Mouse (Mus musculus) erythroblast, embryonic 14.5 days (primary cell): Measurements from ENCODE around the gene Srp14. TPM values are rescaled to one million over a fixed set of nuclear protein-coding genes. Genes with fewer than 3 reads are reported as not detected.

Experiments used
- H3K27me3 ChIP-seq: 2 replicates; pipeline ENCODE4 v1.6.1; 2012; ENCODE audit warnings: inconsistent platforms; ENCODE audit not compliant: control insufficient read depth
- H3K36me3 ChIP-seq: 2 replicates; pipeline ENCODE4 v1.6.1; 2012; ENCODE audit warnings: mild to moderate bottlenecking, inconsistent platforms; ENCODE audit not compliant: control insufficient read depth
- H3K4me1 ChIP-seq: 2 replicates; pipeline ENCODE4 v1.6.1; 2012; ENCODE audit warnings: inconsistent platforms; ENCODE audit not compliant: control insufficient read depth
- H3K4me3 ChIP-seq: replicated peaks from 2 replicates; pipeline ENCODE3; 2012; ENCODE audit warnings: moderate library complexity, mild to moderate bottlenecking, inconsistent platforms
- H3K9me3 ChIP-seq: 2 replicates; pipeline ENCODE4 v1.6.1; 2012; ENCODE audit warnings: low read length, inconsistent platforms, mixed read lengths; ENCODE audit not compliant: control insufficient read depth
- GATA1 ChIP-seq: IDR thresholded peaks from 2 replicates; pipeline ENCODE4 v1.6.1; 2012; ENCODE audit warnings: low read length, inconsistent platforms, mixed read lengths
- TAL1 ChIP-seq: IDR thresholded peaks from 3 replicates; pipeline ENCODE4 v1.6.1; 2012; ENCODE audit warnings: low read length, inconsistent platforms, mixed read lengths
- polyA plus RNA-seq: library from polyadenylated mRNA; stranded (reverse); fragments of >175 nt; gene quantifications from 2 replicates; pipeline ENCODE4 v1.2.3, GENCODE M21; 2012

Gene Srp14
- polyA plus RNA-seq, 1 experiment, result 4.5 TPM

GRCm38 (mm10) chr2:118445696-118446674 is 33.5 kb downstream of the Srp14 start:
- TF ChIP-seq TAL1, result no peak
- no peak for TF ChIP-seq GATA1
- Histone ChIP-seq H3K4me1 (no peaks in the 10 kb centered on the region), H3K4me3 (no peak overlapping the region), H3K36me3 (peaks cover 36% of the 10 kb centered on the region), H3K9me3 (peaks cover 3% of the 10 kb centered on the region), H3K27me3 (no peaks in the 10 kb centered on the region)

DNA sequence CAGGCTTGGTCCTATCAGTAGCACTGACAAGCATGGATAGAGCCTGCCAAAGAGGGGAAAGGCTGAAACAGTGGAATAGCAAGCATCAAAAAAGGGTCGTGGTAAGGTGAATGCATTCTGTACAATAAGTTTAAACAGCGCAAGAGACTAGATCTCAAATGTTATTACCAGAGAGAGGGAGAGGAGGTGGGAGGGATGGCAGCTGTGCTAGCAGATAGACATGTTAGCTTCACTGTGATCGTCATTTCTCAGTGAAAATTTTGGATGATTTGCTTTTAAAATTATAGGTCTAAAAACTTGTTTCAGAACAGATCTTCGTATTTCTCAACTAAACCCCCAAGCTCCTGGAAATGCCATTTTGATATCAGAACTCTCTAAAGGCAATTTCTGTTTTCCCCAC is 36.8 kb downstream of the Srp14 start:
- no peaks in the 10 kb centered on the region for H3K27me3 ChIP-seq
- H3K36me3 ChIP-seq, result peaks cover 42% of the 10 kb centered on the region
- TF ChIP-seq GATA1 (no peak), TAL1 (no peak)
- peaks cover 3% of the 10 kb centered on the region for H3K9me3 ChIP-seq
- no peak overlapping the region for H3K4me3 ChIP-seq
- no peaks in the 10 kb centered on the region for H3K4me1 ChIP-seq

- Histone ChIP-seq H3K36me3 (peaks cover 46% of the 10 kb centered on the region), H3K4me1 (no peaks in the 10 kb centered on the region), H3K9me3 (peaks cover 3% of the 10 kb centered on the region), H3K4me3 (no peak overlapping the region), H3K27me3 (no peaks in the 10 kb centered on the region)
- TF ChIP-seq TAL1 (no peak), GATA1 (no peak)
These were observed 37.3 kb downstream of the Srp14 start for GRCm38 (mm10) chr2:118442172-118442571.

GRCm38 (mm10) chr2:118431589-118431988 is 47.9 kb downstream of the Srp14 start:
- H3K27me3 ChIP-seq, result no peaks in the 10 kb centered on the region
- no peaks in the 10 kb centered on the region for H3K9me3 ChIP-seq
- no peaks in the 10 kb centered on the region for H3K4me1 ChIP-seq
- H3K36me3 ChIP-seq, result peaks cover 51% of the 10 kb centered on the region
- TF ChIP-seq GATA1 (no peak), TAL1 (no peak)
- no peak overlapping the region for H3K4me3 ChIP-seq

DNA sequence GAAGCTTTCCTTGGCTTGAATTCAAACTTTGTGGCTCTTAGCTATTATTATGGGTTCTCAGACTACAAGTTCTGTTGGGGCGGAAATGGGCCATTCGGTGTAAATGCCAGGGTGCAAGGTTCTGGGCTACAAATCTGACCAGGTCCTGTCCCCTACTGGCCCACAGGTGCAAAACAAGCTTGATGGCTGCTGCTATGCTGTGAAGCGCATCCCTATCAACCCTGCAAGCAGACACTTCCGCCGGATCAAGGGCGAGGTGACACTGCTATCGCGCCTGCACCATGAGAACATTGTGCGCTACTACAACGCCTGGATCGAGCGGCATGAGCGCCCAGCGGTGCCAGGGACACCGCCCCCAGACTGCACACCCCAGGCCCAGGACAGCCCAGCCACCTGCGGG is 48.9 kb downstream of the Srp14 start:
- Histone ChIP-seq H3K36me3 (peaks cover 47% of the 10 kb centered on the region), H3K4me1 (no peaks in the 10 kb centered on the region), H3K9me3 (no peaks in the 10 kb centered on the region), H3K27me3 (no peaks in the 10 kb centered on the region), H3K4me3 (no peak overlapping the region)
- TF ChIP-seq TAL1 (no peak), GATA1 (no peak)

- H3K4me3 ChIP-seq, result no peak overlapping the region
- H3K4me1 ChIP-seq, result no peaks in the 10 kb centered on the region
- no peak for TF ChIP-seq GATA1
- TF ChIP-seq TAL1, result no peak
- peaks cover 46% of the 10 kb centered on the region for H3K36me3 ChIP-seq
- H3K9me3 ChIP-seq, result no peaks in the 10 kb centered on the region
- no peaks in the 10 kb centered on the region for H3K27me3 ChIP-seq
These were observed 50.2 kb downstream of the Srp14 start for GRCm38 (mm10) chr2:118429297-118429696.

DNA sequence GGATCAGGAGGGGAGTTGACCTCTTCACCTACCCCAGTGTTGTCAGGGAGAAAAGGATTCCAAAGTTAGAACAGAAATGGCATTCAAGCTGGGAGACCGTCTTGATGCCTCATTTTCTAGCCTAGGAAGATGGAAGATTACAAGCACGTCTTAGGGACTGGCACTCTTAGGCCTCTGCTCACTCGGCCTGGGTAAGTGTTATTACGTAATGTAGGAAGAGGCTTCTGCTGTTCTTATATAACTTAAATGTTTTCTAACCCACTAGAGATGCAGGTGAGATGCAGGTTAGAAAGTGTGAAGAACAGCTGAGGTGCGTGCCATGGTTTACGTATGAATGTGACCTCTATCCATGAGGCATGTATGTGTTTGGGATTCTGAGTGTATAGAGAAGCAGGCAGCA is 51.2 kb downstream of the Srp14 start:
- Histone ChIP-seq H3K9me3 (no peaks in the 10 kb centered on the region), H3K4me1 (no peaks in the 10 kb centered on the region), H3K4me3 (no peak overlapping the region), H3K36me3 (peaks cover 44% of the 10 kb centered on the region), H3K27me3 (no peaks in the 10 kb centered on the region)
- no peak for TF ChIP-seq GATA1
- no peak for TF ChIP-seq TAL1

Other genes with a start within 250 kb of the Srp14 start
- gene Fsip1, start 222.7 kb downstream of the Srp14 start, polyA plus RNA-seq, result not detected in 2 replicates
- gene Gpr176, start 106.3 kb downstream of the Srp14 start, polyA plus RNA-seq, result not detected in 2 replicates
- gene Eif2ak4, start 91.1 kb downstream of the Srp14 start, polyA plus RNA-seq, result 0.15 and 0.24 TPM in 2 replicates
- gene Bmf, start 70.0 kb upstream of the Srp14 start, polyA plus RNA-seq, result 0.18 TPM in 1 of 2 replicates, not detected in the other
- 1.7 and 1.9 TPM in 2 replicates for gene Bub1b, start 118.5 kb upstream of the Srp14 start, polyA plus RNA-seq
- 0.42 and 0.64 TPM in 2 replicates for gene Pak6, start 183.6 kb upstream of the Srp14 start, polyA plus RNA-seq
- 0.01 TPM in 1 of 2 replicates, not detected in the other for gene Ankrd63, start 224.3 kb upstream of the Srp14 start, polyA plus RNA-seq
- gene Plcb2, start 248.7 kb upstream of the Srp14 start, polyA plus RNA-seq, result 0.07 and 0.16 TPM in 2 replicates